Mouse (Mus musculus) B cell, adult 62 days (primary cell): ENCODE data around the gene Olfr366. TPM values are rescaled to one million over a fixed set of nuclear protein-coding genes. Genes with fewer than 3 reads are reported as not detected.

Experiments used
- total RNA-seq: library from RNA; stranded (reverse); gene quantifications from 4 replicates; pipeline ENCODE4 v1.2.4, GENCODE M21; 2023

Gene Olfr366
- total RNA-seq = not detected in 4 replicates

GRCm38 (mm10) chr2:37211274-37211673 lies at the start of gene Olfr366:
Olfr366 (plus strand) TSS chr2:37211574.

DNA sequence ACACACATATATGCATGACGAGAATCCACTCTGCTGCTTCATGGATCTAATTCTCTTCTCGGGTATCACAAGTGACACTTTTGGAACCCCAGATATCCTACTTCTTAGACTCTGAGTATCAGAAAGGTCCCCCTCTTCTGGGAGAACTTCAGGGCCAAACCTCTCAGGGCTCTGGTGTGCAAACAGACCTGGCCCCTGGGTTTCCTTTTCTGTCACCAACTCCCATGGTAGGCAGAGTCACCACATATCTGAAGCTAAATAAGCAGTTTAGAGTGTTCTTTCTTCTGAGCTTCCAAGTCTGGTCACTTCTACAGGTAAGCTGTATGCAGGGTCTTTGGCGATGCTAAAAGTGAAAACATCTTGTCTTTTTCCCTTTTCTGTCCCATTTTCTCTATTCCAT lies 23.5 kb upstream of the Olfr366 start, which contains the start of gene Olfr365:
Olfr365 (plus strand) TSS at position 301 of the 400 bp plus-strand sequence.

Other genes with a start within 250 kb of the Olfr366 start
- gene Olfr357, start 217.7 kb upstream of the Olfr366 start, total RNA-seq = not detected in 4 replicates
- gene Olfr358, start 202.2 kb upstream of the Olfr366 start, total RNA-seq = not detected in 4 replicates
- gene Olfr360, start 145.8 kb upstream of the Olfr366 start, total RNA-seq = not detected in 4 replicates
- gene Olfr361, start 122.3 kb upstream of the Olfr366 start, total RNA-seq = not detected in 4 replicates
- gene Olfr362, start 93.7 kb upstream of the Olfr366 start, total RNA-seq = not detected in 4 replicates
- gene Olfr364-ps1, start 72.3 kb upstream of the Olfr366 start, total RNA-seq = not detected in 4 replicates
- not detected in 4 replicates for gene Olfr365, start 23.4 kb upstream of the Olfr366 start, total RNA-seq
- gene Olfr368, start 114.9 kb downstream of the Olfr366 start, total RNA-seq = not detected in 4 replicates
- gene Pdcl, start 147.8 kb downstream of the Olfr366 start, total RNA-seq = 27.3 to 37.4 TPM (median 34.6 TPM) in 4 replicates
- gene Rc3h2, start 211.3 kb downstream of the Olfr366 start, total RNA-seq = 53.9 to 72.5 TPM (median 60.4 TPM) in 4 replicates
- 3.8 to 5.1 TPM (median 3.9 TPM) in 4 replicates for gene Zbtb26, start 231.6 kb downstream of the Olfr366 start, total RNA-seq
- 17.0 to 20.2 TPM (median 17.8 TPM) in 4 replicates for gene Zbtb6, start 231.6 kb downstream of the Olfr366 start, total RNA-seq
- 45.3 to 48.3 TPM (median 46.2 TPM) in 4 replicates for gene Rabgap1, start 231.7 kb downstream of the Olfr366 start, total RNA-seq